Mouse (Mus musculus) heart, postnatal 0 days (tissue): Measurements from ENCODE around the gene 2300009A05Rik.

ENCODE experiments used
- CTCF ChIP-seq: IDR thresholded peaks from 2 replicates; pipeline ENCODE4 v1.5.1; 2016; ENCODE audit warnings: antibody characterized with exemption, control low read depth, low read depth
- EP300 ChIP-seq: IDR thresholded peaks from 2 replicates; pipeline ENCODE4 v1.6.1; 2016; ENCODE audit warnings: antibody characterized with exemption, low read depth

- no peak for TF ChIP-seq EP300
- no peak for TF ChIP-seq CTCF
These were observed 49.8 kb downstream of the 2300009A05Rik start for GRCm38 (mm10) chr9:63349241-63349640.
